Mouse (Mus musculus) cerebellum, adult 11 months (tissue): Measurements from ENCODE around the gene Zfp36l1.
A peak's percentile ranks its signal among the peaks of the same experiment; 100 is the strongest.

Experiments
- DNase-seq: peaks from one replicate; pipeline ENCODE4 v3.0.0; 2022

The Zfp36l1 gene

GRCm38 (mm10) chr12:80112852-80113551 is at the start of gene Zfp36l1:
Gene Zfp36l1 (minus strand): TSS chr12:80113013.
- DNase-seq: no peak

- DNase-seq: no peak
Observed at GRCm38 (mm10) chr12:80162448-80162847, 49.6 kb upstream of the Zfp36l1 start.

GRCm38 (mm10) chr12:80157675-80158074 is 44.9 kb upstream of the Zfp36l1 start:
- no peak for DNase-seq

- DNase-seq: peak; percentile 19
Observed at GRCm38 (mm10) chr12:80153687-80154326, 41.0 kb upstream of the Zfp36l1 start.

GRCm38 (mm10) chr12:80153078-80153477 is 40.3 kb upstream of the Zfp36l1 start:
- DNase-seq: no peak

GRCm38 (mm10) chr12:80151821-80152220 is 39.0 kb upstream of the Zfp36l1 start:
- DNase-seq: no peak

GRCm38 (mm10) chr12:80150624-80151023 is 37.8 kb upstream of the Zfp36l1 start:
- DNase-seq: no peak

- no peak for DNase-seq
Observed at GRCm38 (mm10) chr12:80147563-80148214, 34.9 kb upstream of the Zfp36l1 start.

GRCm38 (mm10) chr12:80146227-80147223 is 33.7 kb upstream of the Zfp36l1 start:
- peak; percentile 50 for DNase-seq

- DNase-seq: no peak
Observed at GRCm38 (mm10) chr12:80145365-80145764, 32.6 kb upstream of the Zfp36l1 start.

- no peak for DNase-seq
Observed at GRCm38 (mm10) chr12:80144846-80145245, 32.0 kb upstream of the Zfp36l1 start.

GRCm38 (mm10) chr12:80141470-80141869 is 28.7 kb upstream of the Zfp36l1 start:
- DNase-seq: no peak

GRCm38 (mm10) chr12:80141011-80141410 is 28.2 kb upstream of the Zfp36l1 start:
- no peak for DNase-seq

- DNase-seq: no peak
Observed at GRCm38 (mm10) chr12:80137744-80138143, 24.9 kb upstream of the Zfp36l1 start.

GRCm38 (mm10) chr12:80137246-80137645 is 24.4 kb upstream of the Zfp36l1 start:
- no peak for DNase-seq

- no peak for DNase-seq
Observed at GRCm38 (mm10) chr12:80136264-80136930, 23.6 kb upstream of the Zfp36l1 start.

GRCm38 (mm10) chr12:80135173-80135572 is 22.4 kb upstream of the Zfp36l1 start:
- DNase-seq: no peak

- DNase-seq: no peak
Observed at GRCm38 (mm10) chr12:80133011-80133545, 20.3 kb upstream of the Zfp36l1 start.

GRCm38 (mm10) chr12:80132250-80133003 is 19.6 kb upstream of the Zfp36l1 start:
- DNase-seq: peak; percentile 85

GRCm38 (mm10) chr12:80131359-80132249 is 18.8 kb upstream of the Zfp36l1 start:
- no peak for DNase-seq
